Mouse (Mus musculus) cerebellum, adult 2 months (tissue): ENCODE data around the gene Npnt.

ENCODE experiments used
- CTCF ChIP-seq: fragments of 200-500 bp; IDR thresholded peaks from 2 replicates; pipeline ENCODE4 v1.5.1; 2011; ENCODE audit warnings: low read depth, mild to moderate bottlenecking, control low read depth, low read length, moderate library complexity, borderline replicate concordance; ENCODE audit not compliant: insufficient read depth
- POLR2A ChIP-seq: fragments of 200-500 bp; IDR thresholded peaks from 2 replicates; pipeline ENCODE4 v1.6.1; 2011; ENCODE audit warnings: low read length, control low read depth, borderline replicate concordance; ENCODE audit not compliant: insufficient read depth

GRCm38 (mm10) chr3:132876011-132876708 lies 73.9 kb downstream of the Npnt start:
- TF ChIP-seq CTCF (no peak), POLR2A (no peak)
